Mouse (Mus musculus) heart, postnatal 0 days (tissue): ENCODE results near the gene Spata6. TPM values are rescaled to one million over a fixed set of nuclear protein-coding genes. Genes with fewer than 3 reads are reported as not detected.
A peak's percentile ranks its signal among the peaks of the same experiment; 100 is the strongest.

Experiments used
- ATAC-seq: fragments of 200-750 bp; cut with Nextera tagmentation; 2 replicates; pipeline ENCODE4 v1.8.0; 2017; ENCODE audit warnings: low read depth, moderate number of reproducible peaks, moderate library complexity; ENCODE audit not compliant: insufficient read depth
- DNase-seq: peaks from one replicate; pipeline ENCODE4 v3.0.0-alpha.2; 2016; ENCODE audit warnings: low spot score
- H3K27ac ChIP-seq: fragments of 300-500 bp; sonication (generic); 2 replicates; pipeline ENCODE4 v1.5.1; 2014; ENCODE audit warnings: low read depth, mild to moderate bottlenecking
- H3K27me3 ChIP-seq: fragments of 300-500 bp; sonication (generic); 2 replicates; pipeline ENCODE4 v1.6.1; 2014; ENCODE audit warnings: low read length, mixed read lengths; ENCODE audit not compliant: control insufficient read depth, insufficient read depth
- H3K36me3 ChIP-seq: fragments of 300-500 bp; sonication (generic); replicated peaks from 2 replicates; pipeline ENCODE4 v1.6.1; 2014; ENCODE audit warnings: low read length, mixed read lengths; ENCODE audit not compliant: control insufficient read depth, insufficient read depth
- H3K4me1 ChIP-seq: fragments of 300-500 bp; sonication (generic); 2 replicates; pipeline ENCODE4 v1.6.1; 2014; ENCODE audit warnings: antibody characterized with exemption; ENCODE audit not compliant: control insufficient read depth, insufficient read depth
- H3K4me2 ChIP-seq: fragments of 300-500 bp; sonication (generic); 2 replicates; pipeline ENCODE4 v1.6.1; 2014; ENCODE audit warnings: low read depth, mild to moderate bottlenecking, low read length, moderate library complexity
- H3K4me3 ChIP-seq: fragments of 300-500 bp; sonication (generic); 2 replicates; pipeline ENCODE4 v1.5.1; 2014; ENCODE audit warnings: low read depth, low read length
- H3K9ac ChIP-seq: fragments of 300-500 bp; sonication (generic); replicated peaks from 2 replicates; pipeline ENCODE4 v1.6.1; 2014; ENCODE audit warnings: low read depth, low read length, mixed read lengths
- H3K9me3 ChIP-seq: fragments of 300-500 bp; sonication (generic); replicated peaks from 2 replicates; pipeline ENCODE4 v1.6.1; 2016; ENCODE audit warnings: low read length; ENCODE audit not compliant: control insufficient read depth
- CTCF ChIP-seq: IDR thresholded peaks from 2 replicates; pipeline ENCODE4 v1.5.1; 2016; ENCODE audit warnings: antibody characterized with exemption, control low read depth, low read depth
- EP300 ChIP-seq: IDR thresholded peaks from 2 replicates; pipeline ENCODE4 v1.6.1; 2016; ENCODE audit warnings: antibody characterized with exemption, low read depth
- WGBS: fragments of 180-500 bp; shearing (Covaris S2); extraction: QIAGEN DNeasy Blood & Tissue Kit; methylation state at CpG from one replicate; pipeline ENCODE4 v1.1.7; 2014; 5-methylcytosine and 5-hydroxymethylcytosine counted together
- polyA plus RNA-seq: library from polyadenylated mRNA; unstranded; fragments of >200 nt; fragmentation: Nextera tagmentation; extraction: Ambion mirVana; gene quantifications from 2 replicates; pipeline ENCODE4 v1.2.1, GENCODE M21; 2015
- total RNA-seq: library from RNA; depleted of rRNA; stranded (reverse); fragments of >200 nt; gene quantifications from 2 replicates; pipeline ENCODE4 v1.2.3, GENCODE M21; 2014; ENCODE audit warnings: low replicate concordance; rRNA removed

The Spata6 gene
- total RNA-seq (16.2 and 96.1 TPM in 2 replicates), polyA plus RNA-seq (13.6 and 14.3 TPM in 2 replicates)

GRCm38 (mm10) chr4:111719776-111720661 lies at the start of gene Spata6:
Gene Spata6, plus strand, starts transcription at chr4:111719984.
- Histone ChIP-seq H3K27ac (peak within 1 kb of the TSS; percentile 95), H3K9ac (peak within 1 kb of the TSS; percentile 84), H3K4me2 (peak within 1 kb of the TSS; percentile 84), H3K4me3 (peak within 1 kb of the TSS; percentile 98), H3K4me1 (peaks cover 10% of the 10 kb centered on the region; the same call in 1 of the 2 replicates), H3K27me3 (no peaks in the 10 kb centered on the region), H3K9me3 (no peaks in the 10 kb centered on the region), H3K36me3 (0 out of 2 replicates have a peak, but pooled peaks cover 5% of the 10 kb centered on the region)
- under 1% methylated on average over 48 of the region's 50 CpGs for WGBS
- DNase-seq (peak; percentile 90), ATAC-seq (peak; percentile 98)
- TF ChIP-seq CTCF (no peak; the same call in 1 of the 2 replicates), EP300 (no peak; the same call in 1 of the 2 replicates)

- no peak for ATAC-seq
- no peak overlapping the region for H3K4me3 ChIP-seq
- no peaks in the 10 kb centered on the region for H3K36me3 ChIP-seq
- no peaks in the 10 kb centered on the region for H3K9me3 ChIP-seq
- no peak overlapping the region for H3K4me2 ChIP-seq
- no peak overlapping the region for H3K27ac ChIP-seq
- no peaks in the 10 kb centered on the region for H3K4me1 ChIP-seq
- no peak for TF ChIP-seq CTCF
- no peak for TF ChIP-seq EP300
- WGBS: 34% methylated on average over 12 of the region's 12 CpGs
- no peaks in the 10 kb centered on the region for H3K27me3 ChIP-seq
- peak; percentile 21 for DNase-seq
- no peak overlapping the region for H3K9ac ChIP-seq
Observed at GRCm38 (mm10) chr4:111670566-111671421, 49.0 kb upstream of the Spata6 start.

DNA sequence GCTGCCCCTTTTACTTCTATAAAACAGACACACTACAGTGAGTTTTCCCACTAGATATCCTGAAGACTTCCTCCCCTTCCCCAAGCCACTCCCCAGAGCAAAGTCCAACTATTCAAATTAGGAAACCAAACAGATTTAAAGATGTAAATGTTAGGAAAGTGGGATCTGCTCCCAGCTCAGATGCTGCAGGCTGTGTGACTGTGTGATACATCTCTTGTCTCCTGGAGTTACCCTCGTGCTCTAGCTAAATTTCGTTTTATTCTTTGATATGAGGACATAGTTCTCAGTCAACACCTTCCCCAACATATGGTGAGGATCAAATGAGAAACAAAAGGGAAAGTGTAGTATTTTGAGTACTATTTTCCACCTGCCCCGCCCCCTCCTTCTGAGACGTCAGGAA lies 48.3 kb upstream of the Spata6 start:
- TF ChIP-seq CTCF (no peak), EP300 (no peak)
- WGBS: 46% methylated on average over 4 of the region's 4 CpGs
- Histone ChIP-seq H3K27ac (no peak overlapping the region), H3K9ac (no peak overlapping the region), H3K36me3 (no peaks in the 10 kb centered on the region), H3K9me3 (no peaks in the 10 kb centered on the region), H3K4me3 (no peak overlapping the region), H3K4me2 (no peak overlapping the region), H3K27me3 (no peaks in the 10 kb centered on the region), H3K4me1 (no peaks in the 10 kb centered on the region)
- DNase-seq: no peak
- no peak for ATAC-seq

DNA sequence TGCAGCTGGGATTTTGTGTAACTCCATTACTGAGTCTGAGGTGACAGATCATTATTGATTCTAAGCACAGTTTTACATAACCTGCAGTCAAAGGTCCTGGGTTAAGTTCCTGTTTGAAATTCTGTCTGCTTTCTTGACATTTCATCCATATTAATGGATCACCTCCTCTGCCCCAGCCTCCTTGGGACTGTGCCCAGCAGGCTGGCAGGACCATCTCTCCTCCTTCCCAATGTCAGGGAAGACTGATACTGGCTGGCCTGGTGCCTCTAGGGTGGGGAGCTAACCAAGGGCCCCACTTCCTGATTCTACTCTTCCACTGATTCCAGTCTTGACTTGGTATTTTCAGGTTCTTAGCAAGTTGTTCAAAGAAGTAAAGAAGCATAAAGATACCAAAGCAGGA lies 45.9 kb upstream of the Spata6 start:
- H3K27ac ChIP-seq: no peak overlapping the region
- H3K27me3 ChIP-seq: no peaks in the 10 kb centered on the region
- no peaks in the 10 kb centered on the region for H3K9me3 ChIP-seq
- H3K4me2 ChIP-seq: no peak overlapping the region
- DNase-seq (no peak), ATAC-seq (no peak)
- H3K9ac ChIP-seq: no peak overlapping the region
- no peak for TF ChIP-seq CTCF
- TF ChIP-seq EP300: no peak
- H3K4me1 ChIP-seq: no peaks in the 10 kb centered on the region
- no peak overlapping the region for H3K4me3 ChIP-seq
- H3K36me3 ChIP-seq: no peaks in the 10 kb centered on the region

GRCm38 (mm10) chr4:111681926-111682325 lies 37.9 kb upstream of the Spata6 start:
- DNase-seq (no peak), ATAC-seq (no peak)
- TF ChIP-seq CTCF (no peak), EP300 (no peak)
- WGBS: 72% methylated on average over 5 of the region's 5 CpGs
- no peaks in the 10 kb centered on the region for H3K9me3 ChIP-seq
- no peaks in the 10 kb centered on the region for H3K4me1 ChIP-seq
- no peaks in the 10 kb centered on the region for H3K36me3 ChIP-seq
- H3K9ac ChIP-seq: no peak overlapping the region
- no peak overlapping the region for H3K4me2 ChIP-seq
- H3K27me3 ChIP-seq: no peaks in the 10 kb centered on the region
- no peak overlapping the region for H3K27ac ChIP-seq
- no peak overlapping the region for H3K4me3 ChIP-seq
